Mouse (Mus musculus) heart, postnatal 36 days (tissue): ENCODE data around the gene Gm37240. TPM values are rescaled to one million over a fixed set of nuclear protein-coding genes. Genes with fewer than 3 reads are reported as not detected.
A peak's percentile ranks its signal among the peaks of the same experiment; 100 is the strongest.

Experiments used
- DNase-seq, 2 experiments: peaks; one replicate each; pipeline ENCODE4 v3.0.0; 2021 to 2022
- intact Hi-C: fragments of 180-260 bp; cut with DNase I; formaldehyde crosslinking; loops from one replicate; pipeline ENCODE4 v1.15.1; 2025
- total RNA-seq, 2 experiments: library from RNA; stranded (reverse); gene quantifications; 2 replicates each; pipeline ENCODE4 v1.2.3; 2021

Gene Gm37240
- total RNA-seq, 2 experiments from 2014 or later, result 35.9 to 45.6 TPM

- no peak for DNase-seq
- intact Hi-C loops, result no loop called here
Measured at GRCm38 (mm10) chr3:84638858-84639257, 1248.5 kb downstream of the Gm37240 start.

GRCm38 (mm10) chr3:84637890-84638578 is 1249.3 kb downstream of the Gm37240 start:
- intact Hi-C loops, result no loop called here
- DNase-seq, result no peak

DNA sequence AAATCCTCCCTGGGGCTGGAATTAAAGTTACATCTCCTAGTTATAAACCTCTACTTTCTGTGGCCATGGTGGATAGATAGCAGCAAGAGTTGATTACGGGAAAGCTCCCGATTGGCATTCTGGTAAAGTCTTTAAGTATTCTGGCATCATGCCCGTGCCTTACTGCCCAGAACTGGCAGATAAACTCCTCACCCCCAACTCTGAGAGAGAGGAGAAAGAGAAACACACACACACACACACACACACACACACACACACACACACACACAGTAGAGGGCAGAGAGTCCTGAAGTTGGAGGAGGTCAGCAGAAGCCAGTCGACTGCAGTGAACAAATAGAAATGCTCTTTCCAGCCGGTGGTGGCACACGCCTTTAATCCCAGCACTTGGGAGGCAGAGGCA is 1250.2 kb downstream of the Gm37240 start:
- no peak for DNase-seq
- intact Hi-C loops, result no loop called here

DNA sequence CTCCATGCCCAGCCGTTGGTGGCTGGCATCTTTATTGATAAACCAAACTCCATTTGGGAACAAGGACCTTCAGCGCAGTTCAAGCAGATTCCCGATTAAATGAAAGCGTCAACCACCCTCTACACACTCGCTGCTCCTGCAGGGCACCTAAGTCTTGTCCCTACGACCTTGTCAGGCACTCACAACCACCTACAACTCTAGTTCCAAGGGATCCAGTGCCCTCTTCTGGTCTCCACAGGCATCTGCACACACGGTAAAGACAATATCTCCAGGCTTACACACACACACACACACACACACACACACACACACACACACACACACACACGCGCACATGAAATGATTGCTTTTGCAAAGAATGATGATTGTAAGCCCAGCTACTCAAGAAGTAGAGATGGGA is 1255.7 kb downstream of the Gm37240 start:
- intact Hi-C loops, result no loop called here
- no peak for DNase-seq

GRCm38 (mm10) chr3:84622026-84622425 is 1265.3 kb downstream of the Gm37240 start:
- intact Hi-C loops, result no loop called here
- DNase-seq, result no peak

- intact Hi-C loops, result loop anchor here (5.0 kb wide), 2 partner anchors 273 to 288 kb away; no protein-coding TSS in a partner anchor
- no peak for DNase-seq
Measured at GRCm38 (mm10) chr3:84619725-84620124, 1267.6 kb downstream of the Gm37240 start.

- no peak for DNase-seq
- intact Hi-C loops, result loop anchor here (5.0 kb wide), 2 partner anchors 273 to 288 kb away; no protein-coding TSS in a partner anchor
Measured at GRCm38 (mm10) chr3:84619056-84619455, 1268.3 kb downstream of the Gm37240 start.

- DNase-seq, result no peak
- intact Hi-C loops, result loop anchor here (5.0 kb wide), 2 partner anchors 274 to 289 kb away; no protein-coding TSS in a partner anchor
Measured at GRCm38 (mm10) chr3:84618627-84619026, 1268.7 kb downstream of the Gm37240 start.

DNA sequence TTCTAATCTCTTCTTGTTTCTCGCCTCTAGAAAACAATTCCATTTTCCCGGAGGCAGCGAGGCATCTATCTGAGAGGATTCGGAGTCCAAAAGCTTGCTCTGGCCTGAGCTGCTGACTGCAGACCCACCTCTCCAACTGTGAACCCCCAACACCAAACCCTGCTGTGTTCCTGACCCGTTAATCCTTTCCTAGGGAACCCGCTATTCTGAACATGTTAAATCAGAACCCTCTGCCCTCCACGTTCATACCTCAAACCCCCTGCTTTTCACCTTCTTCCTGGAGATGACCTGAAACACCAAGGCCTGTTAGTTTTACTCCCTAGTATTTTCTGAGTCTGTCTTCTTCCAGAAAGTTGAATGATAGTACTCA is 1271.5 kb downstream of the Gm37240 start:
- DNase-seq, result no peak
- intact Hi-C loops, result loop anchor here (1.0 to 5.0 kb wide), 4 partner anchors 77 to 291 kb away; no protein-coding TSS in a partner anchor

DNA sequence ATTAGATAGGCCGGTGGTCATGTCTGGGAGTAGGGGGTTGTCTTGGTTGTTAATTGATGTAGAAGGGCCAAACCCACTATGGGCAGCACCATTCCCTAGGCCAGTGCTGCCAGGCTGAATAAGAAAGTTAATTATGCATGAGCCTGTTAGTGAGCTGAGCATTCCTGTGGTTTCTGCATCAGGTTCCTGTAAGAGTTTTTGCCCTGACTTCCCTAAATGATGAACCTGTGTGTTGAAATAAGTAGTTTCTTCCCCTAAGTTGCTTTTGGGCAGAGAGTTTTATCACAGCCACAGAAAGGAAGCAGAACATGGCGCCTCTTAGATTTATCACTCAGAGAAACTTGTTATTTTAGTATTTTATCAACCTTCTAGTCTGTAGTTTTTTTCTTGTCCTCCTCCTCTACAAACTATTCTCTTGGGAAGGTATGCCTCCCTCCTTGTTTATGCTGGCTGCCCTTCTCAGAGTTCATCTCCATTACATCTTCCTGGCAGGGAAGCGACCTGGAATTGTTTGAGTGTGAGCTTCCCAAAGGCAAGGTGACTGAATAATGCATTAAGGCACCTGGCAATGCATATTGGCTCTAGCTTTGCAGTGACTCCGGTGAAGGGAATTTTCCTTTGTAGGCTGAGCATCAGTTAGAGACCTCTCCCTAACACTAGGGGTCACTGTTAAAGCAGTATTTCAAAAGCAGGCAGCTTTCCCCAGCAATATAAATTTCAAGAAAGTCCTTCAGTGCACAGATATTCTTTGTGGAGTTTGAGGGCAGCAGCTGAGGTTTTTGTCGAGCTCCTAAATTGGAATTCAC is 1272.1 kb downstream of the Gm37240 start:
- peak; percentile 13 to 23 for DNase-seq
- intact Hi-C loops, result loop anchor here (1.0 to 5.0 kb wide), 4 partner anchors 78 to 292 kb away; no protein-coding TSS in a partner anchor

DNA sequence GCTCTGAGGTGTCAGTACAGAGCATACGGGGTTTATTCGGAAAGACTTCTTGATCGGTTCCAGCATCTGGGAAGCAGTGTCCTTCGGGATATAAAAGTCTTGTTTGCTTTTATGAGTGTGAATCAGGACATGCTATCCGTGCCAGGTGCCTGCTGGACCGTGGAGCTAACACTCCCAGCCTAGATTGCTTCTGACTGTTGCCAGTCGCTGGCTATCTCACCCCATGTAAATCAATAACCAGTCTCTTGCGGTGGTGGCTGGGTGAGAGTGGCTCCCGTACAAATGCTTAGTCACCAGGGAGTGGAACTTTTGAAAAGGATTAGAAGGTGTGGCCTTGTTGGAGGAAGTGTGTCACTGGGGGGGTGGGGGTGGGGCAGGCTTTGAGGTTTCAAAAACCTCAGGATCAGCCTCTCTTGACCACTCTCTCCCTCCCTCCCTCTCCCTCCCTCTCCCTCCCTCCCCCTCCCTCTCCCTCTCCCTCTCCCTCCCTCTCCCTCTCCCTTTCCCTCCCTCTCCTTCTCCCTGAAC is 1277.1 kb downstream of the Gm37240 start:
- intact Hi-C loops, result no loop called here

GRCm38 (mm10) chr3:84603212-84603611 is 1284.1 kb downstream of the Gm37240 start:
- intact Hi-C loops, result no loop called here
- no peak for DNase-seq

More for the DNA sequence above, 1277.1 kb downstream of the Gm37240 start:
- DNase-seq, result no peak

DNA sequence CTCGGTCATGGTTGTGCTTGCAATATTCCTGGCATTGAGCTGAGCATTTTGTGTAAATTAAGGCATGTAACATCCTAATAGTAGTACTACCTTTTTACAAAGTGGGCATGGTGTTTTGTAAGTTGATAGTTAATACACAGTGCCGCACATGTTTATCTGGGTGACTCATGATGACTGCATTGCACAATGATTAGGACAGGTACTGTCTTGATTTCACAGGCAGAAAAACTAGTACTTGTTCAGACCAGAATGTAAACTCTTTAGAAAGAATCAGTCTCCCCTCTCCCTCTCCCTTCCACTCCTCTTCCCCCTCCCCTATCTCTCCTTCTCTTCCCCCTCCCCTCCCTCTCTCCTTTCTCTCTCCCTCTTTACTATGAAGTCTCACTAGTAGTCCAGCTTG is 1284.6 kb downstream of the Gm37240 start:
- intact Hi-C loops, result no loop called here
- DNase-seq, result no peak

GRCm38 (mm10) chr3:84601870-84602495 is 1285.3 kb downstream of the Gm37240 start:
- intact Hi-C loops, result no loop called here
- DNase-seq, result no peak

GRCm38 (mm10) chr3:84598756-84599155 is 1288.6 kb downstream of the Gm37240 start:
- DNase-seq, result no peak
- intact Hi-C loops, result no loop called here

- intact Hi-C loops, result no loop called here
- no peak for DNase-seq
Measured at GRCm38 (mm10) chr3:84597996-84598734, 1289.2 kb downstream of the Gm37240 start.

DNA sequence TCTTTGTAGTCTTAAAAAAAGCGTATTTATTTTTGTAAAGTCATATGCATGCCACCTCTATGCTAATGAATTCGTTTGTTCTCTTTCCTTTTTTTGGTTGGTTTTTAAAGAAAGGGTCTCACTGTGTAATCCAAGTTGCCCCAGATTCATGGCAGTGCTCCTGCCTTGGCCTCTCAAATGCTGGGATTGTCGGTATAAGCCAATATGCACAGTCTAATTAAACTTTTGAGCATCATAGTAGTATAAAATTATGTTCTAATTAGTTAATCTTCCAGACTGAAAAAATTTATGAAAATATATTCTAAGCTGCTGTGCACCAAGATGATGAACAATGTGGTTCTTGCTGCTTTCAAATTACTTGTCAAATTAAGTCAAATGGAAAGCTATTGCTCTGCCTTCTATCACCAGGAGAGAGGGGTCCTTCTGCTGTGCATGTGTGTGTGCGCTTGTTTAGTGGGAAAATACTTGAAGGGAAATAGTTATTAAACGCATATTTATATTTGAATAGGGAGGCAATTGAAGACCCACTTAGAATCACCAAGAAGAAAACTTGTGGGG is 1291.6 kb downstream of the Gm37240 start:
- DNase-seq, result no peak
- intact Hi-C loops, result no loop called here

DNA sequence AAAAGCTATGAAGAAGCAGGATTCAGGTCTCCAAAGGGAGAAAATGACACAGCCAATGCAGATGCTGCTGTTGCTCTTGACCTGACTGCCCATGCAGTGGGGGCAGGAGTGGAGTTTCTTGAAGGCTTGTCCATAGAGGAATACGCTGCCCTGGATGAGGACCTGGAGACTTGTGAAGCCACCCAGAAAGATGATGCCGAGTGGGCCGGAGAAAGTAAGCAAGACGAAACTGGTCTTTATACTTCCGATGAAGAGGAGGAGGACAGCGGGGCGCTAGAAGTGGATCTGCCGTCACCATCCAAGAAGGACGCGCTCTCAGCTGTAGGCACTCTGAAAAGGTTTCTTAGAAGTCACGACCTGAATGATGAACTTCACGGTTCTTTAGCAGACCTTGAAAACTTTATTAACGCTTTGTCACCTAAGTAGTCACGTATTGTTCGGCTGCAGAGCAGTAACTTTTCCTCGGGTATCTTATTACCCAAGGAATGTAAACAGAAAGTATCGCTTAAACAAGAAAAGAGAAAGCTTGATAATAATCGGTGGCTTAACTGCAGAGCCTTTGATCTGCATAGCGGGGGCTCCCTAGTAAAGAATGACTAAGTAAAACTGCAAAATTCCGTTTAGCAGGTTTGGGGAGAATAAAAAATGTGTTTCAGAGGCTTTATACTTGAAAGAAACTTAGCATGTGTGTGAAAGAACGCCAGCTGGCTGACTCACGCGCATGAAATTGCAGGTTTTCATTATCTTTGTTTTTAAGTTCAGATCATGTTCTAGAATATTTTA is 1292.2 kb downstream of the Gm37240 start:
- intact Hi-C loops, result no loop called here
- DNase-seq, result no peak

- intact Hi-C loops, result no loop called here
- no peak for DNase-seq
Measured at GRCm38 (mm10) chr3:84593274-84593673, 1294.0 kb downstream of the Gm37240 start, which contains the start of gene Tigd4. Tigd4 (plus strand) TSS chr3:84593574.
